Mouse (Mus musculus) myocyte (in vitro differentiated cells): ENCODE measurements around the gene Gm20388. TPM values are rescaled to one million over a fixed set of nuclear protein-coding genes. Genes with fewer than 3 reads are reported as not detected.

Experiments
- H3K27me3 ChIP-seq: one replicate; pipeline ENCODE4 v1.6.1; 2011; ENCODE audit not compliant: control insufficient read depth, insufficient read depth, insufficient read length
- H3K36me3 ChIP-seq: one replicate; pipeline ENCODE4 v1.6.1; 2011; ENCODE audit not compliant: control insufficient read depth, insufficient read depth
- H3K4me2 ChIP-seq: one replicate; pipeline ENCODE4 v1.6.1; 2011; ENCODE audit warnings: low read depth, control low read depth
- H3K4me3 ChIP-seq: one replicate; pipeline ENCODE4 v1.5.1; 2011; ENCODE audit warnings: mild to moderate bottlenecking, control low read depth, moderate library complexity
- H3K79me2 ChIP-seq: one replicate; pipeline ENCODE4 v1.6.1; 2011; ENCODE audit not compliant: control insufficient read depth, insufficient read depth
- H3ac ChIP-seq: one replicate; pipeline ENCODE4 v1.6.1; 2011; ENCODE audit not compliant: control insufficient read depth, insufficient read length
- CEBPB ChIP-seq: IDR thresholded peaks from 2 replicates; pipeline ENCODE4 v1.6.1; 2011; ENCODE audit warnings: mild to moderate bottlenecking, moderate library complexity; ENCODE audit not compliant: poor library complexity, insufficient read depth, severe bottlenecking
- E2F4 ChIP-seq: IDR thresholded peaks from one replicate; pipeline ENCODE4 v1.6.1; 2011; ENCODE audit warnings: mild to moderate bottlenecking, control low read depth, moderate library complexity; ENCODE audit not compliant: insufficient read depth
- MAX ChIP-seq: IDR thresholded peaks from one replicate; pipeline ENCODE4 v1.6.1; 2011; ENCODE audit warnings: low read depth, mild to moderate bottlenecking, control low read depth
- MYOD1 ChIP-seq, 3 experiments: IDR thresholded peaks; one replicate each; pipeline ENCODE4 v1.6.1; 2011; ENCODE audit warnings: control low read depth in 2 of 3, low read depth in 2 of 3, mild to moderate bottlenecking in 2 of 3, moderate library complexity in 1 of 3; ENCODE audit not compliant: insufficient read length in 2 of 3, control insufficient read depth in 1 of 3
- MYOG ChIP-seq, 3 experiments: IDR thresholded peaks; one replicate each; pipeline ENCODE4 v1.6.1; 2011; ENCODE audit warnings: control low read depth in 2 of 3, low read depth in 2 of 3, mild to moderate bottlenecking in 2 of 3; ENCODE audit not compliant: insufficient read length in 2 of 3, control insufficient read depth in 1 of 3, insufficient read depth in 1 of 3
- POLR2A ChIP-seq: IDR thresholded peaks from one replicate; pipeline ENCODE4 v1.6.1; 2011; ENCODE audit warnings: low read depth, mild to moderate bottlenecking, control low read depth, moderate library complexity; ENCODE audit not compliant: insufficient read length
- POLR2AphosphoS2 ChIP-seq: IDR thresholded peaks from one replicate; pipeline ENCODE4 v1.6.1; 2011; ENCODE audit warnings: low read depth, control low read depth; ENCODE audit not compliant: insufficient read length
- REST ChIP-seq: IDR thresholded peaks from one replicate; pipeline ENCODE4 v1.6.1; 2011; ENCODE audit warnings: mild to moderate bottlenecking, control low read depth, moderate library complexity; ENCODE audit not compliant: insufficient read depth, insufficient read length
- SRF ChIP-seq: IDR thresholded peaks from one replicate; pipeline ENCODE4 v1.6.1; 2011; ENCODE audit warnings: low read depth; ENCODE audit not compliant: control insufficient read depth, insufficient read length
- TCF12 ChIP-seq: IDR thresholded peaks from one replicate; pipeline ENCODE4 v1.6.1; 2011; ENCODE audit warnings: mild to moderate bottlenecking, control low read depth; ENCODE audit not compliant: poor library complexity, insufficient read depth, severe bottlenecking
- TCF3 ChIP-seq: IDR thresholded peaks from one replicate; pipeline ENCODE4 v1.6.1; 2011; ENCODE audit warnings: low read depth, control low read depth; ENCODE audit not compliant: insufficient read length
- USF1 ChIP-seq: IDR thresholded peaks from one replicate; pipeline ENCODE4 v1.6.1; 2011; ENCODE audit warnings: low read depth, mild to moderate bottlenecking, control low read depth, moderate library complexity
- polyA plus RNA-seq: library from polyadenylated mRNA; unstranded; fragments of >200 nt; fragmentation: generic; extraction: Trizol; gene quantifications from one replicate; pipeline ENCODE4 v1.2.1, GENCODE M21; 2012; ENCODE audit warnings: missing spikeins

Gm20388 gene
- polyA plus RNA-seq, 1 experiment = 15.3 TPM

DNA sequence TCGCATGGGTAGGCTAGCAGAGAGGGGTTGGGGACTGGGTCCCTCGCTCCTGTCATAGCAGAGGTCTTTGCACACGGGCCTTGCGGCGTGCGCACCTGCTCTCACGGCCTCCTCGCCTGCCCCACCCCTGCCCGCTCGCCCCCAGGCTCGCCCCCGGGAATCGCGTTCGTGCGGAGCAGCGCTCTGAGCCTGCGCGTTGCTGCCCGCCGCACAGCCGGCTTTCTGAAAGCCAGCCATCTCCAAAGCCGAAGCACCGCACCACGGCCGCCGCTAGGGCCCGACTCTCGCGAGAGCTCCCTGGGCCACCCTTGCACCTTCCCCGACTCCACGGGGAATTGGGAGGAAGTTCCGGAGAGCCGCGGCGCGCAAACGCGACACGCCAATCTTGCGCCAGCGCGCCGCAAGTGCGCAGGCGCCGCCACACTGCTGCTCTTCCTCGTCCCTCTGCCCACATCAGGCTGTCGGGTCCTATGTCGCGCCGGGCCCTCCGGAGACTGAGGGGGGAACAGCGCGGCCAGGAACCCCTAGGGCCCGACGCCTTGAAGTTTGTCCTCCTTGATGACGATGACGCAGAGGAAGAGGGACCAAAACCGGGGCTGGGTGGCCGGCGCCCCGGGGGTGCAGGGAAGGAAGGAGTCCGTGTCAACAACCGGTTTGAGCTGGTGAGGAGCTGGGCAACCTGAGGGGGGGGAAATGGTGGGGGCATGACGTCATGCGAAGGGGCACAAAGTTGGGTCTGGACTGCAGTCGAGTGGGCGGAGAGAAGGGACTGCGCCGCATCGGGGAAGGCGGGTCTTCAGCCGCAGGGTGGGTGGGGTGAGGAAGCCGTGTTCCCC lies 3463.0 kb downstream of the Gm20388 start, which contains the start of gene Tcf25:
Gene Tcf25, plus strand, starts transcription at position 351 of the 836 bp plus-strand sequence.
- Histone ChIP-seq H3K36me3 (peaks cover 3% of the 10 kb centered on the region), H3K79me2 (peaks cover 41% of the 10 kb centered on the region), H3K4me3 (peak within 1 kb of the TSS; percentile 93), H3K27me3 (no peaks in the 10 kb centered on the region), H3K4me2 (peak within 1 kb of the TSS; percentile 99), H3ac (peak within 1 kb of the TSS; percentile 70)
- TF ChIP-seq REST (no peak), USF1 (no peak), MYOG (IDR thresholded peaks at IDR 0.05; ENCODE audit: control insufficient read depth in 1 of 3, insufficient read depth in 1 of 3, insufficient read length in 2 of 3, low read depth in 2 of 3) (peak in 2 of 3 experiments; percentile 17 to 47), MAX (no peak), E2F4 (no peak), POLR2AphosphoS2 (peak; percentile 89), CEBPB (no peak), TCF12 (no peak), TCF3 (no peak), POLR2A (peak; percentile 80), MYOD1 (IDR thresholded peaks at IDR 0.05; ENCODE audit: control insufficient read depth in 1 of 3, insufficient read length in 2 of 3, low read depth in 2 of 3) (peak in 2 of 3 experiments; percentile 32 to 82), SRF (peak; percentile 44)

DNA sequence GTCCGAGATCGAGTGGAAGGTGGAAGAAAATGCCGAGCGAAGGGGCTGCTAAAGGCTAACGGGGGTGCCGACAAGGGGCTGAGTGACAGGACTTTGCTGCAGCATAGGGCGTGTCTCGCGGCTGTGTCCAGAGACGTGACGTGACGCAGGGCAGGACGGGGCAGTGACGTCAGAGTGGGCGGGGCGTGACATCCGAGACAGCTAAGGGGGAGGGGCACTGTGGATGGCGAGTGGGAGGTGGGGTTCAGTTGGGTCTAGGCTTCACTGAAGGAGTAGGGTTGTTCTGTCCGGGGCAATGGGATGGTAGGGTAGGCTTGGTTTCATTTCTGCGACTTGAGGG lies 3463.6 kb downstream of the Gm20388 start:
- H3K36me3 ChIP-seq = peaks cover 3% of the 10 kb centered on the region
- H3K27me3 ChIP-seq = no peaks in the 10 kb centered on the region
- TF ChIP-seq MYOG (IDR thresholded peaks at IDR 0.05; ENCODE audit: control insufficient read depth in 1 of 3, insufficient read depth in 1 of 3, insufficient read length in 2 of 3, low read depth in 2 of 3) (no peak), E2F4 (no peak), POLR2A (peak; percentile 87), TCF12 (no peak), USF1 (no peak), CEBPB (no peak), MYOD1 (IDR thresholded peaks at IDR 0.05; ENCODE audit: control insufficient read depth in 1 of 3, insufficient read length in 2 of 3, low read depth in 2 of 3) (peak in 1 of 3 experiments; percentile 14), TCF3 (no peak), MAX (no peak), SRF (peak; percentile 61), POLR2AphosphoS2 (peak; percentile 92), REST (no peak)
- peaks cover 46% of the 10 kb centered on the region for H3K79me2 ChIP-seq
- peak overlapping the region; percentile 93 for H3K4me3 ChIP-seq
- peak overlapping the region; percentile 99 for H3K4me2 ChIP-seq
- peak overlapping the region; percentile 70 for H3ac ChIP-seq

DNA sequence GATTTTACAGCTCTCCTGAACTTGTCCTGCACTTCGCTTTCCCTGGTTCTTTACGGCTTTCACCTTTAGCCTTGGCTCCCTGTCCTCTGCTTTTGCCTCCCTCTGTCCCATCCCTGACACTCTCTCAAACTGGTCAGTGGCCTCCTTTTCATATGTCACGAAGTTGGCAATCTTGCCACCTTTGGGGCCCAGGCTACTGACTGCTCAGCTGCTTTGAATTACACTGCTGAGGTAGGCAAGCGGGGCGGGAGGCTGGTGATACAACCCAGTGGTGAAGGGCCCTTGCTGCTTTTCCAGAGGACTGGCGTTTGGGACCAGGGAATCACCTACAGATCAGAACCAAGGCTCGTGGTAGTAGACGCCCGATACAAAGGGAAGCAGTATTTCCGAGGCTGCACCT lies 3465.1 kb downstream of the Gm20388 start:
- no peak for TF ChIP-seq TCF12
- TF ChIP-seq TCF3 = no peak
- TF ChIP-seq MYOG (IDR thresholded peaks at IDR 0.05; ENCODE audit: control insufficient read depth in 1 of 3, insufficient read depth in 1 of 3, insufficient read length in 2 of 3, low read depth in 2 of 3) = no peak
- TF ChIP-seq REST = no peak
- no peak for TF ChIP-seq E2F4
- TF ChIP-seq USF1 = no peak
- TF ChIP-seq POLR2A = no peak
- TF ChIP-seq MAX = no peak
- no peak for TF ChIP-seq CEBPB
- TF ChIP-seq SRF = no peak
- TF ChIP-seq MYOD1 (IDR thresholded peaks at IDR 0.05; ENCODE audit: control insufficient read depth in 1 of 3, insufficient read length in 2 of 3, low read depth in 2 of 3) = no peak
- no peak for TF ChIP-seq POLR2AphosphoS2
- Histone ChIP-seq H3K36me3 (peaks cover 7% of the 10 kb centered on the region), H3K4me3 (no peak overlapping the region), H3K79me2 (peaks cover 61% of the 10 kb centered on the region), H3K4me2 (peak overlapping the region; percentile 99), H3ac (no peak overlapping the region), H3K27me3 (no peaks in the 10 kb centered on the region)

DNA sequence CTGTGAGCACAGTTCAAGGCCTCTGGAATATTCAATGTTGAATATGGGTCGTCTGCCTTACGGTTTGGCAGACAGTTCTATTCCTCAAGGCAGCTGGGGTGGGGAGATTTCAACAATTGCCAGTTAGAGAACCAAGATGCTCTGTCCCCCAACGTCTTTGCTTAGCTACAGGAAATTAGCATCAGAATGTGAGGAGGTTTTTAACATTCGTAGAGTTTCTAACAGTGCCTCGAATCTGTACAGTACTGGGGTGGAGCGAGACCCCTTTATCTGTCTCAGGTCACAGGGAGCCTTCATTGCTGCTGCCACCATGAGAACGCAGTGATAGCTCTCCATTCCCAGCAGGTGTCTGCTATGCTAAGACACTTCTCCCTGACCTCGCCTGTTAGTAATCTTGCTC lies 3465.5 kb downstream of the Gm20388 start:
- Histone ChIP-seq H3ac (no peak overlapping the region), H3K4me2 (no peak overlapping the region), H3K79me2 (peaks cover 65% of the 10 kb centered on the region), H3K36me3 (peaks cover 11% of the 10 kb centered on the region), H3K4me3 (no peak overlapping the region), H3K27me3 (no peaks in the 10 kb centered on the region)
- TF ChIP-seq E2F4 (no peak), REST (no peak), POLR2A (no peak), USF1 (no peak), POLR2AphosphoS2 (no peak), MYOG (IDR thresholded peaks at IDR 0.05; ENCODE audit: control insufficient read depth in 1 of 3, insufficient read depth in 1 of 3, insufficient read length in 2 of 3, low read depth in 2 of 3) (no peak), MAX (no peak), TCF3 (no peak), MYOD1 (IDR thresholded peaks at IDR 0.05; ENCODE audit: control insufficient read depth in 1 of 3, insufficient read length in 2 of 3, low read depth in 2 of 3) (no peak), CEBPB (no peak), TCF12 (no peak), SRF (no peak)
